25 mouse cellular contexts compared by ENCODE assay signal in the genomic region with DNA sequence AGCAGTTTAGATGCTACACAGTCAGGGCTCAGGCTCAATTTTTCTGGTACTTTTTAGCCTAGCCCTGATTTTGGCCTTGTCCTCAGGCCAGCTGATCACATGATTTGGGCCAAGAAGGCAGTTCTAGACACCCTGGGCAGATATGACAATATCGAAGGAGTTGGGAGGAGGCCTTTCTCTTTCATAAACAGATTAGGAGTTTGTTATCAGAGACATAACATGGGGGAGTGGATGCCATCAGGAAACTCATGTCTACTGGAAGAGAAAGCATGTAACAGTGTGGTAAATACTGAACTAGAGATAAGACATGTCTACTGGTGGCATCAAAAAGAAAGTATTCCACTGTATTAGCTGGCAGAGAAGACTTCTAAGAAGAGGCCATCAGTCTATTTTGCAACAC.
DNase-seq lines count a peak whose midpoint lies in the region; ATAC-seq and TF ChIP-seq lines count a peak whose summit lies in the region.
"Had no signal": no experiment of that assay in that cellular context is flagged by ENCODE, and none has a peak within 500 bp of the region (broad histone marks: within the 10 kb centered on the region; RNA-seq: fewer than 3 reads in every experiment).

No protein-coding gene starts in this region.

- DNase-seq in heart, embryonic 10.5 days (ENCODE audit: low spot score): no peak
- no peak for DNase-seq in heart, adult 8-10 months (ENCODE audit: low spot score)
- DNase-seq in c-Kit-positive CD71-positive TER-119-negative erythroid progenitor cells, embryonic 14.5 days (ENCODE audit: low read depth): peak; percentile 4
- no peak for DNase-seq in left cerebral cortex, postnatal 4 days
- no peak for DNase-seq in lung, postnatal 0 days (ENCODE audit: low spot score)
- DNase-seq: adrenal gland, adult 8-10 months; adrenal gland, postnatal 36 days; B cell, adult 2 months; cerebellum, adult 11 months; cerebellum, adult 8-10 months; cerebellum, postnatal 14 days; embryo, embryonic 11 days; gastrocnemius, postnatal 36 days; heart, adult 11 months had no signal

- no peaks in the 10 kb centered on the region for H3K9me3 ChIP-seq in heart, embryonic 10.5 days
- no peaks in the 10 kb centered on the region for H3K9me3 ChIP-seq in heart, embryonic 16.5 days (replicated peaks; ENCODE audit: control insufficient read depth, low read length)
- no peaks in the 10 kb centered on the region for H3K9me3 ChIP-seq in heart, embryonic 11.5 days (replicated peaks; ENCODE audit: control insufficient read depth, low read length)
- H3K9me3 ChIP-seq in liver, embryonic 16.5 days (replicated peaks; ENCODE audit: control insufficient read depth, low read length): no peaks in the 10 kb centered on the region
- H3K9me3 ChIP-seq in lung, postnatal 0 days (ENCODE audit: low read length): no peaks in the 10 kb centered on the region
- H3K9me3 ChIP-seq: embryonic facial prominence, embryonic 15.5 days; forebrain, embryonic 10.5 days; G1E; hindbrain, embryonic 13.5 days had no signal

- 0 out of 2 replicates have a peak overlapping the region, but pooled peaks have one; percentile 2 for H3K27ac ChIP-seq in heart, embryonic 10.5 days
- H3K27ac ChIP-seq in heart, embryonic 16.5 days (ENCODE audit: low read length): 0 out of 2 replicates have a peak overlapping the region, but pooled peaks have one; percentile 14
- no peak overlapping the region for H3K27ac ChIP-seq in heart, embryonic 11.5 days (ENCODE audit: low read depth, low read length)
- H3K27ac ChIP-seq in liver, embryonic 16.5 days (ENCODE audit: low read length): no peak overlapping the region
- H3K27ac ChIP-seq in lung, postnatal 0 days (ENCODE audit: low read length): no peak overlapping the region
- H3K27ac ChIP-seq: embryonic facial prominence, embryonic 15.5 days; forebrain, embryonic 10.5 days; hindbrain, embryonic 13.5 days; hindbrain, postnatal 0 days had no signal

- H3K4me1 ChIP-seq in heart, embryonic 10.5 days: no peaks in the 10 kb centered on the region
- H3K4me1 ChIP-seq in heart, embryonic 16.5 days (ENCODE audit: control insufficient read depth, insufficient read depth, low read length): peaks cover 9% of the 10 kb centered on the region
- peaks cover 8% of the 10 kb centered on the region; the same call in 1 of the 2 replicates for H3K4me1 ChIP-seq in heart, embryonic 11.5 days (ENCODE audit: control insufficient read depth, insufficient read depth, low read length)
- no peaks in the 10 kb centered on the region for H3K4me1 ChIP-seq in liver, embryonic 16.5 days (ENCODE audit: control insufficient read depth, low read depth, low read length)
- H3K4me1 ChIP-seq in lung, postnatal 0 days (ENCODE audit: insufficient read depth, low read depth, low read length): no peaks in the 10 kb centered on the region
- H3K4me1 ChIP-seq: embryonic facial prominence, embryonic 15.5 days; forebrain, embryonic 10.5 days; hindbrain, embryonic 13.5 days had no signal

- TF ChIP-seq CTCF in lung, postnatal 0 days (IDR thresholded peaks at IDR 0.05): no peak

- H3K4me3 ChIP-seq in heart, embryonic 10.5 days: no peak overlapping the region
- no peak overlapping the region for H3K4me3 ChIP-seq in heart, embryonic 16.5 days (ENCODE audit: low read length)
- H3K4me3 ChIP-seq in heart, embryonic 11.5 days (ENCODE audit: low read depth, low read length): no peak overlapping the region
- no peak overlapping the region for H3K4me3 ChIP-seq in liver, embryonic 16.5 days (ENCODE audit: low read depth, low read length)
- no peak overlapping the region for H3K4me3 ChIP-seq in lung, postnatal 0 days (ENCODE audit: low read depth, low read length)
- H3K4me3 ChIP-seq: embryonic facial prominence, embryonic 15.5 days; erythroblast, embryonic 14.5 days; forebrain, embryonic 10.5 days; hindbrain, embryonic 13.5 days had no signal

- no peak for TF ChIP-seq EP300 in lung, postnatal 0 days (IDR thresholded peaks at IDR 0.05)

- intact Hi-C loops in left cerebral cortex, postnatal 4 days (cut with DNase I): no loop called here

- H3K27me3 ChIP-seq in heart, embryonic 10.5 days (ENCODE audit: insufficient read depth, poor library complexity, severe bottlenecking): no peaks in the 10 kb centered on the region
- no peaks in the 10 kb centered on the region for H3K27me3 ChIP-seq in heart, embryonic 16.5 days (ENCODE audit: control insufficient read depth, insufficient read depth, low read length)
- H3K27me3 ChIP-seq in heart, embryonic 11.5 days (ENCODE audit: control insufficient read depth, insufficient read depth, low read length): no peaks in the 10 kb centered on the region
- H3K27me3 ChIP-seq in liver, embryonic 16.5 days (ENCODE audit: control insufficient read depth, insufficient read depth, low read depth, low read length): no peaks in the 10 kb centered on the region
- no peaks in the 10 kb centered on the region for H3K27me3 ChIP-seq in lung, postnatal 0 days (replicated peaks; ENCODE audit: insufficient read depth, low read length)
- H3K27me3 ChIP-seq: embryonic facial prominence, embryonic 15.5 days; hindbrain, embryonic 13.5 days had no signal

- peaks cover 6% of the 10 kb centered on the region for H3K36me3 ChIP-seq in heart, embryonic 10.5 days
- no peaks in the 10 kb centered on the region for H3K36me3 ChIP-seq in heart, embryonic 16.5 days (ENCODE audit: control insufficient read depth, insufficient read depth)
- no peaks in the 10 kb centered on the region for H3K36me3 ChIP-seq in heart, embryonic 11.5 days (ENCODE audit: control insufficient read depth, insufficient read depth, low read length)
- no peaks in the 10 kb centered on the region for H3K36me3 ChIP-seq in liver, embryonic 16.5 days (ENCODE audit: control insufficient read depth, insufficient read depth)
- H3K36me3 ChIP-seq in lung, postnatal 0 days (ENCODE audit: insufficient read depth, low read length): no peaks in the 10 kb centered on the region
- H3K36me3 ChIP-seq: embryonic facial prominence, embryonic 15.5 days; forebrain, embryonic 10.5 days; G1E had no signal

- WGBS in heart, embryonic 10.5 days: 69% methylated on average over 1 of the region's 1 CpGs
- 46% methylated on average over 1 of the region's 1 CpGs for WGBS in heart, embryonic 16.5 days
- WGBS in heart, embryonic 11.5 days (ENCODE audit: insufficient replicate concordance): 60% methylated on average over 1 of the region's 1 CpGs
- 18% methylated on average over 1 of the region's 1 CpGs for WGBS in liver, embryonic 16.5 days (ENCODE audit: insufficient replicate concordance)
- 73% methylated on average over 1 of the region's 1 CpGs for WGBS in lung, postnatal 0 days

- no peak overlapping the region for H3K4me2 ChIP-seq in heart, embryonic 16.5 days (ENCODE audit: low read depth, low read length)
- H3K4me2 ChIP-seq in heart, embryonic 11.5 days: no peak overlapping the region
- H3K4me2 ChIP-seq in liver, embryonic 16.5 days (ENCODE audit: low read depth, low read length): no peak overlapping the region
- no peak overlapping the region for H3K4me2 ChIP-seq in lung, postnatal 0 days (replicated peaks; ENCODE audit: low read depth, low read length)
- H3K4me2 ChIP-seq: embryonic facial prominence, embryonic 15.5 days; hindbrain, embryonic 13.5 days had no signal

- H3K9ac ChIP-seq in heart, embryonic 16.5 days (ENCODE audit: low read length): no peak overlapping the region
- no peak overlapping the region for H3K9ac ChIP-seq in heart, embryonic 11.5 days (ENCODE audit: low read depth, low read length)
- no peak overlapping the region for H3K9ac ChIP-seq in liver, embryonic 16.5 days (ENCODE audit: low read depth, low read length)
- no peak overlapping the region for H3K9ac ChIP-seq in lung, postnatal 0 days (replicated peaks; ENCODE audit: low read depth)
- H3K9ac ChIP-seq: embryonic facial prominence, embryonic 15.5 days; hindbrain, embryonic 13.5 days had no signal

- no peak for ATAC-seq in heart, embryonic 16.5 days (replicated peaks; ENCODE audit: extremely low read depth, insufficient read depth, low FRiP score)
- ATAC-seq in heart, embryonic 11.5 days (replicated peaks; ENCODE audit: insufficient number of reproducible peaks, low FRiP score, low TSS enrichment): no peak
- ATAC-seq in liver, embryonic 16.5 days (ENCODE audit: low read depth): peak; percentile 39; the same call in 1 of the 2 replicates
- no peak for ATAC-seq in lung, postnatal 0 days
- ATAC-seq: CD4-positive, CD25-positive, alpha-beta regulatory T cell, adult 4 months; forebrain, embryonic 14.5 days; hindbrain, postnatal 0 days had no signal

Comparison
In these comparisons a context has a peak if more than half of its experiments do, and no peak if none do; other contexts are left out.
1. H3K27ac ChIP-seq: peak in heart, embryonic 10.5 days (single experiment) and heart, embryonic 16.5 days (single experiment); none in heart, embryonic 11.5 days (single experiment), liver, embryonic 16.5 days (single experiment) and lung, postnatal 0 days (single experiment).